Mouse (Mus musculus): Measurements from ENCODE around the gene Bcl9.
A peak's percentile ranks its signal among the peaks of the same experiment; 100 is the strongest.

Bcl9 gene

GRCm38 (mm10) chr3:97296941-97297552 is 670 bp downstream of the Bcl9 start:
- DNase-seq (ENCODE audit: low spot score): peak; percentile 41

GRCm38 (mm10) chr3:97294334-97294733 is 3.4 kb downstream of the Bcl9 start:
- no peak for DNase-seq (ENCODE audit: low spot score)

DNA sequence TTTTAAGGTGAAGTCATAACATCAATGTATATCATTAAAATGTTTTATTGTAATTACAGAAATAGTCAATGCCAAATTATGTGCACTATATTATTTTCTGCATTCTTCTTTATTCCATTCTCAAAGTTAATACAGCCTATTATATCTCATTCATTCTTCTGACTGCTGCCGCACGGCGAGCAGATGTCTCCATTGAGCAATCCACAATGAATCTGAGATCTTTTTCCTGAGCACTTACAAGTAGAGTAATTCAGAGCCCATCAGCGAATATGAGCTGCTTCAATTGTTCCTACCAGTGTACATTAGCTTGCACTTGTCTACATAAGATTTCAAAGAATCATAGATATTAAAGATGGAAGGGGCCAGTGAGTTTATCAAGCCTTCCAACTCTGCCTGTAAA is 12.8 kb downstream of the Bcl9 start:
- DNase-seq (ENCODE audit: low spot score): no peak

DNA sequence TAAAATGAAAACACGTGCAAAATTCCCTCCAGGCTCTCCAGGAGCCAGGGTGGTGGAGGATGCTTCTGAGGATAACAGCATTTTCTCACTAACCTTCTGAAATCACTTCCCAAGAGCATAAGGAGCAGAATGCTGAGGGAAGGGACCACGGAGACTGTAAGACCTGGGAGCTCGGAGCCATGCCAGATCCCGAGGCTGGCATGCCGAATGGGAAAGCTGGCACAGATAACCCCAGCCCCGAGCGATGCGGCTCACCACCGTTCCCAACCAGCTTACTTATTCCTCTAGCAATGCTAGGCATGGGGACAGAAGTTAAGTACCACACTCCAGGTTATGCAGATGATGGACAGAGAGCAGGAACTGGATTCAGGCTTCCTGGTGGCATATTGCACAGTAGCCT is 13.7 kb downstream of the Bcl9 start:
- no peak for DNase-seq (ENCODE audit: low spot score)

DNA sequence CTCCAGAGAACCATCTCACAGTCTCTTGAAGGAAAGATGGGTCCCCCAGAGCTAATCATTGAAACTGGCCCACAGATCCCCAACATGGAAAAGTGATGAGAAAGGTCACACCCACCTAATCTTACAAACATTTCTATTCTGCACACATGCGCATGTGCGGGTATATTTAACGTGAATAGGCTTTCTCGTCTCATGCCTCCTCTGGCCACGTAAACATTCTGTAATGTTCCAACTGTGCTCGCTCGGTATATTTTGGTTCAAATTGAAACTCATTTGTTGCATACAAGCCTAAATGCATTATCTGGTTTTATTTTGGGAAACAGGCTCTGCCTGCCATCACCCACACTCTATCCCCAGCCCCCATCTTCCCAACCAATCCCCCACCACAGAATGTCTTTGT is 16.3 kb downstream of the Bcl9 start:
- DNase-seq (ENCODE audit: low spot score): no peak

DNA sequence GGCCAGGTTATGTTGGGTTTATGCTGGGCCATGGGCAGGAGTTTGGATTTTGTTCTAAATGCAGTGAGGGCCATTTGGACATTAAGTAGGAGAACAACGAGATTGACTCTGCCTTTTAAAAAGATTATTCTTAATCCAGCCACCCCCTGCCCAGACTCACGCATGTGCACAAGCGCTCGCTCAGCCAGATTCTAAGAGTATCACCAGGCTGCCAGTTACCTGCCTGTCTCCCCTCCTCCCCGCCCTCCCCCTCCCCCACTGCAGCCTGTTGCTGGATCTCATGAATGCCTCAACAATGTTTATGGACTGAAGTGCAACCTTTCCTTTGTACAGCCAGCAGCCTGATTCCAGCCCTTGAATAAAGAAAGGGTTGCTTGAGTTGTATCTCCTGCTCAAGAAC is 22.0 kb downstream of the Bcl9 start:
- no peak for DNase-seq (ENCODE audit: low spot score)

- no peak for DNase-seq (ENCODE audit: low spot score)
These were observed 23.0 kb downstream of the Bcl9 start for GRCm38 (mm10) chr3:97274516-97275230.

DNA sequence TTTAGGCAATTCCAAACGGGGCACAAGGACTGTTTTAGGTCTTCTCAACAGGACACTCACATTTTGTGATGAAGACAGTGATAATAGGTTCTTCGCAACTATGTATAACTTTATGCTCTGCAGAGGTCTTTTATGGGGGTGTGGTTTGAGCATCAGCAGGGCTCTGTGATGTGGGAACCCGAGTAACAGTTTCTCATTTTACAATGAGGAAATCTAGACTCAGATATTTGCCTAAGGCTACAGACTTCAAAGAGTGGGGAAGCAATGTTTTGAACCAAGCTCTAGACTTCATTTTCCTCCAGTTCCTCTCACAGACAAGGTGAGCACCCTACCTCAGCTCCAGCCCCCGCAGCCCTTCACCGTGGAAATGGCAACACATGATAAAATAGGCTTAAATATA is 23.8 kb downstream of the Bcl9 start:
- DNase-seq (ENCODE audit: low spot score): no peak

DNA sequence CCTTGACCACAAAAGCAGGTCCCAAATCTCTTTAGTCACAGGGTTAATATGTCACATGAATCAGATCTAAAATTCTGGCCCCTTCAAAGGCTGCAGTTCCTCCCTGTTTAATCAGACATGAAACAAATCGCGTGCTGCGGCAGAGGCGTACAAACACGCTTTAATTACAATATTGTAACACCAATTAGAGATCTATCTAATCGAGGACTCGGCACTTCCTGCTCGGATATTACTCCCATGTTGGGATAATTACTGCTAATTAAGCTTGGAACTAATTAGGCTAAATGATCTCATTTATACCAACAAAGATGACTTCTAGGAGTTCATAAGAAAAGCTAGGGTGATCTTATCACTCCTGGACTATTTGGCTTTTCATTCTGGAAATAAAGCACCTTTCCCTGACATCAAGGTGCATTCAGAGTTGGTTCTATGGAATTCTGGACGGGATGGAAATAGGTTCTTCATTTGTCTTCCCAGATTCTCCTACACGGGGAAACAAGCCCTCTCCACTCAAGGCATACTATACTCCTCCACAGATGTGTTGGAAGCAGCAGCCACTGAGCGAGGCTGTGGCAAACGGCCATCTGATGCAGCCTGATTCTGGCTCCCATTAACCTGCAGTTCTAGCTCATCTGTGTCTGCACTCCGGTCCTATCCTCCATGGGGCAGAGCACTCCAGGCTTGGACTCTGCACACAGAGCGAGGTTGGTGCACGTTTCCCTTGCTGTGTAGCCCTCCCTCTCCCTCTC is 31.9 kb downstream of the Bcl9 start:
- no peak for DNase-seq (ENCODE audit: low spot score)

DNA sequence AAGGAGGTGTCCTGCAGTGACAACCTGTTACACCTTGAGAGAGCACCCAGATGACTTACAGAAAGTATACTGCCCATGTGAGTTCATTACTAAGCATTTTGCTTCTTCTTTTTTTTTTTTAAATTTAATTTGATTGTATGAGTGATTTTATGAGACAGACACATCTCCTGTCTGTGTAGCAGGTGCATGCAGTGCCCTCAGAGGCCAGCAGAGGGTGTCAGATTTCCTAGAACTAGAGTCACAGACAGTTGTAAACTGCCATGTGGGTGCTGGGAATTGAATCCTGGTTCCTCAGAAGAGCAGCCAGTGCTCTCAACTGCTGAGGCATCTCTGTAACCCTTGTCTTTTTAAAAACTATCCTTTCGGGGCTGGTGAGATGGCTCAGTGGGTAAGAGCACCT is 35.5 kb downstream of the Bcl9 start:
- no peak for DNase-seq (ENCODE audit: low spot score)

DNA sequence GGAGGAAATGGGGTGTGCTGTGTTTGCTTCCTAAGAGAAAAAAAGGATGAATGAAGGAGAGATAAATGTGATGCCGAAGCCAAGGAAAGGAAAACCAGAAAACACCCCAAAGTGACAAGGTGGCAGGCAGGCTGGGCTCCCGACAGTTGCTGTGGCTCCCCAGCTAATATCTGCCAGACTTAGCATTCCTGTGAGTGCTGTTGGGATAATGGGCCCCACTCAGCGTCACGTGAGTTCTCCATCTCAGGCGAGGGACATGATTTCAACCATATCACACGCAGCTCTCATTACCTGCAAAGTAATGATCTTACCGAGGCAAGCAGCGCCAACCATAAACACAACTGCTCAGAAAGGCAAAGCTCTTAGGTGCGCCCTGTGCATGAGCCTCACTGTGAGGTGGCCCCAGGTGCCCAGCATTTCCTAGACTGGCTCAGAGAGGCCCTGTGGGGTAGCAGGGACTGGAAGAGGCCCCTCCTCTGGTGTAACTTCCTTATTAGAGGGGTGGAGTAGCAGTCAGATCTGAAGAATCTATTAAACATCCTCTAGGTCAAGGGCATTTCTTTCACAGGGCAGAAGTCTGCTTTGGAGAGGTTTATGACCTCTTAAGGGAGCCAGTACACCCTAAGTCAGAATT is 41.9 kb downstream of the Bcl9 start:
- no peak for DNase-seq (ENCODE audit: low spot score)

DNA sequence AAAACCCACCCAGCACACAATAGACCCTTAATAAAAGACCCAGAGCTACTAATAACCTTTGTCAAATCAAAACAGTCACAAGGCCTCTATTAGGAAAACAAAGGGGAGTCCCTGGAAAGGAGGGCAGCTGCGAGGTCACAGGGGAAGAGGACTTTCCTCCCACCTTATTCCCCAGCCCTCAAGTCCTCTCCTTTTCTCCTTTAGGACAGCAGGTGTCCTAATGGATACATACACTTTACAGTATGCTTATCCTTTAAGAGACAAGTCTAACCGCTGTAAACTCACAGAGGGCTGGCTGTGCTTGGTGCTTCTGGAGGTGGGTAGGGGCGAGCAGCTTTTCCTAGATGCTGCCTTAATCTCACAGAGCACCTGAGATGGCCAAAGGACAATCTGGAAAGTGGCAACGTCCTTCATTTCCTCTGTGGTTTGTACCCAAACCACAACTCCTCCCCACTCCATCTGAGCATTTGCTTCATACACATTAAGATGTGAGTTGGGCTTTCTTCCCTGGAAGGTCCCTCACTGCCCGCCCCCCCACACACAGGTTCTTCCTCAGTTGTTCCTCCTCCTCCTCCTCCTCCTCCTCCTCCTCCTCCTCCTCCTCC is 42.8 kb downstream of the Bcl9 start:
- no peak for DNase-seq (ENCODE audit: low spot score)

DNA sequence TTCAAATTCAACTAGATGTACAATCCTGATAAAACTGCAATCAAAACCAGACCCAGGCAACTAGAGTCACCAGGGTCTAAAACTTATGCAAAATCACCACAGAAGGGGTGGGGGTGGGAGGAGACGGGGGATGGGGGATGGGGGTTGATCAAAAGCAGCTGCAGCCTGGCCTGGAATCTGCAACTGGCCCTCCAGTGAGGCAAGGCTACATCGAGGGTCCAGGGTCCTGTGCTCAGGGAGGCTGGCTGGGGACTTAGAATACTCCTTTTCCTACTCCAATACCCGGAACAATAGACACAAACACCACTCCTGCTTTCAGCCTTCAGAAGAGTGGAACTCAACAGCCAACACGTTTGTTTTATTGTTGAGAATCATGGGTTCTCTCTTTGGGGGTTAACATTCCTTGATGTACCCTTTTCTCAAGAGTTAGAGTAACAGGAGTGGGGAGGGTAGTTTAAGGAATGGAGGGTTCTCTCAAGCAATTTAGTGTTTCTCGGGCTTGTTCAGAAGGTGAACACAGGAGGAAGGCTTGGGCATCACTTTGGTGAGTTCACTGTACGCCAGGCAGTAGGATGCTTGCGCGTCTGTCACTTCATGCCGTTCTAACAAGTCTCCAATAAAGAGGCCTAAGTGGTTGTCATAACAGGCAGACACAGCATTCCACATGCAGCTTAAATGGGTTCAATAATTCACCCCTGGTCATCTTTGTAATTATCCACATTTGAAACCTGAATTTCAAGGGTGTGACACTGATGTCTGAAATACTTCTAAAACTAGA is 43.7 kb downstream of the Bcl9 start:
- no peak for DNase-seq (ENCODE audit: low spot score)

GRCm38 (mm10) chr3:97252896-97253295 is 44.8 kb downstream of the Bcl9 start:
- DNase-seq (ENCODE audit: low spot score): no peak

DNA sequence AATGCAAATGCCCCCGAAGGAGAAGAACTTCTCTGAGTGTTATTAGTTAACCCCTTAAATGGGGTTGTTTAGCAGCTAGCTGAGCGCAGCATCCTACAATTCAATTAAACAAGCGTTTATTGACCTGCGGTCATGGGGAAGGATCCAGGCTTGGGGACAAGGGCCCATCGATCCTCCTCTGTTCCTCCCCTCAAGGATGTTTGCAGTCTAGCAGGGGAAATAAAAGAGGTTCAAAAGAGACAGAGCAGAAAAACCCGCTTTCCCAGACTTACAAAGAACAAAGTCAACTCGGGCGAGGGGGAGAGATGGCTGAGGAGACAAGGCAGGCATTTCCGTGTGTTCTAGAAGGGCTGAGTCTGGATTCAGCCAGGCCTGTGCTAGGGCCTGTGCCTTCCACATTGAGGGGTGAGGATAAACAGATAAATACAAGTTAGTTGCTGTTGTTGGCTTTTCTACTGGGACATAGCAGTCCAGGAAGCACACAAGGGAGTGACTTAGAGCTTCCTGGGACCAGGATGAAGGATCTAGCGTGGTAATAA is 55.0 kb downstream of the Bcl9 start:
- no peak for DNase-seq (ENCODE audit: low spot score)

- DNase-seq (ENCODE audit: low spot score): no peak
These were observed 55.9 kb downstream of the Bcl9 start for GRCm38 (mm10) chr3:97241826-97242225.

GRCm38 (mm10) chr3:97239793-97240192 is 57.9 kb downstream of the Bcl9 start:
- DNase-seq (ENCODE audit: low spot score): no peak

DNA sequence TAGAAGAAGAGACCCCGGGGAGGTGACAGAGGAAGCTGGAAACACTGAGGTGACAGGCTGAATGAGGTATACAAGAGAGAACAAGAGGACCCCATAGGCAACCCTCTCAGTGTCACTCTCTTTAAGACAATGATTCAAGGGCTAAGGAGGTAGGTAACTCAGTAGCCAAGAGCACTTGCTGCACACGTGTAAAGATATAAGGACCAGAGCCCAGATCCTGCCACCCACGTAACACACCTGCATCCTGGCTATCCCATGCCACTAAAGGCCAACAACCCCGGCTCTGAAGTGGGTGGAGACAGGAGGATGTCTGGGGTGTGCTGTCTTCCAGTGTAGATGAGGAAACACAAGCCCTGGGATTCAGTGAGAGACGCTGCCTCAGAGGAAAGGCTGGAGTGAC is 58.4 kb downstream of the Bcl9 start:
- DNase-seq (ENCODE audit: low spot score): no peak

GRCm38 (mm10) chr3:97238521-97238920 is 59.2 kb downstream of the Bcl9 start:
- no peak for DNase-seq (ENCODE audit: low spot score)

- DNase-seq (ENCODE audit: low spot score): no peak
These were observed 60.3 kb downstream of the Bcl9 start for GRCm38 (mm10) chr3:97237403-97237802.

DNA sequence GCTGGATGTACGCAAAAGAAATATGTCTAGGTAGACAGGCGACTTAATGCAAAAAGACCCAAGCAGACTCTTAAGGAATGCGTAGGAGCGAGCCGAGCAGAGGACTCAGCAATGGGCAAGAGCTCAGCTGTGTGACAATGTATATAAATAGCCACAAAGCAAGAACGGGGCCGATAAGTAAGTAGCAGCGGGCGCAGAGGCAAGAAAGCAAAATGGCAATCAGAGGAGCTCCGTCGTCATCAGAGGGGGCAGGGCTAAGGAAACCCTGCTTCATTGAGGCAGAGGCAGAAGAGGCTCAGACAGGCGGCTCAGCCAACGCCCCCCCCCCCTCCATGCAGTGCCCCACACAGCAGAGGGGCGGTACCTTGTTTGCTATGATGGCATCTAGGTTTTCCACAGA is 62.9 kb downstream of the Bcl9 start:
- no peak for DNase-seq (ENCODE audit: low spot score)

Data from ovary, postnatal 10 days (tissue).